Mouse (Mus musculus): Measurements from ENCODE around the gene Sis. TPM values are rescaled to one million over a fixed set of nuclear protein-coding genes. Genes with fewer than 3 reads are reported as not detected.

The Sis gene
- polyA plus RNA-seq, 1 experiment from 2014 or later: 0.72 TPM

DNA sequence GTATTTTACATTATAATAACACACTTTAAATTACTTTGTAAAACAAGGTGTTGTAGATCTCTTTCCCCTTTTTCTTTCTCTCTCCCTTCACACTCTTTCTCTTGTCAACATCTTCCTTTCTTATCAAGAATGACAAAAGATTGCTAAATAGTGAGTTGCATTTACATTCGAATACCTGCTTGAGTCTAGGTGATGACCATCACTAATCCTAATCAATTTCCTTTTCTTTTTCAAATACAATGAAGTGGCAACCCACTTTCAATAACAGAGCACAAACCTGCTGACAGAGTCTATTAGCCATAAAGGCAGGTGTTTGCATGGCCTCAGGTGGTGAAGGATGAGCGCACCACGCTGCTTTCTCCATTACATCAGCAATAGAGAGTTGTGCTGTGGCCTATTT, 108.9 kb downstream of the Sis start:
- Histone ChIP-seq H3K4me1 (ENCODE audit: control insufficient read depth, insufficient read depth, low read length) (no peaks in the 10 kb centered on the region), H3K36me3 (ENCODE audit: control insufficient read depth, insufficient read depth) (no peaks in the 10 kb centered on the region), H3K9ac (ENCODE audit: low read length) (no peak overlapping the region), H3K4me3 (ENCODE audit: low read length) (no peak overlapping the region), H3K27me3 (ENCODE audit: control insufficient read depth, insufficient read depth, low read length) (no peaks in the 10 kb centered on the region), H3K27ac (ENCODE audit: low read length) (no peak overlapping the region), H3K9me3 (replicated peaks; ENCODE audit: control insufficient read depth, low read length) (no peaks in the 10 kb centered on the region), H3K4me2 (ENCODE audit: low read depth, low read length) (no peak overlapping the region)
- ATAC-seq (replicated peaks; ENCODE audit: extremely low read depth, insufficient read depth, low FRiP score): no peak
- 76% methylated on average over 3 of the region's 3 CpGs for WGBS

DNA sequence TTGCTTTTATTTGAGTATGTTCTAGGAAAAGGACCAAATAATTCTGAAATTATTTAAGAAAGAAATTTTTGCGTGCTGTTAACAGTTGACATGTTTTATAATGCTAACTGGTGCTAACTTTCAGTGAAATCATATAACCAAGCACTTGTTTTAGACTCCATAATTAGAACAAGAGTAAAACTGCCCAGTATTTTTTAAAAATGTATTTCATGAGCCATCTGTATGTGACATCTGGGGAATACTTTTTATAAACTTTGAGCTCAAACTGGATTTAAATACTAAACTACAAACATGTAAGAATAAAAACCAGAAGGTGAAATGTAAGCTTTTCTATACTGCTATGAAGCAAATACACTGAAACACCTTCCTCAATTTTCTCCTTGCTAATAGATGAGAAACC, 112.3 kb downstream of the Sis start:
- H3K4me1 ChIP-seq (ENCODE audit: control insufficient read depth, insufficient read depth, low read length): no peaks in the 10 kb centered on the region
- H3K27ac ChIP-seq (ENCODE audit: low read length): no peak overlapping the region
- H3K9ac ChIP-seq (ENCODE audit: low read length): no peak overlapping the region
- no peak for ATAC-seq (replicated peaks; ENCODE audit: extremely low read depth, insufficient read depth, low FRiP score)
- no peak overlapping the region for H3K4me3 ChIP-seq (ENCODE audit: low read length)
- 64% methylated on average over 1 of the region's 1 CpGs for WGBS
- no peaks in the 10 kb centered on the region for H3K9me3 ChIP-seq (replicated peaks; ENCODE audit: control insufficient read depth, low read length)
- H3K36me3 ChIP-seq (ENCODE audit: control insufficient read depth, insufficient read depth): no peaks in the 10 kb centered on the region
- H3K4me2 ChIP-seq (ENCODE audit: low read depth, low read length): no peak overlapping the region
- no peaks in the 10 kb centered on the region for H3K27me3 ChIP-seq (ENCODE audit: control insufficient read depth, insufficient read depth, low read length)

DNA sequence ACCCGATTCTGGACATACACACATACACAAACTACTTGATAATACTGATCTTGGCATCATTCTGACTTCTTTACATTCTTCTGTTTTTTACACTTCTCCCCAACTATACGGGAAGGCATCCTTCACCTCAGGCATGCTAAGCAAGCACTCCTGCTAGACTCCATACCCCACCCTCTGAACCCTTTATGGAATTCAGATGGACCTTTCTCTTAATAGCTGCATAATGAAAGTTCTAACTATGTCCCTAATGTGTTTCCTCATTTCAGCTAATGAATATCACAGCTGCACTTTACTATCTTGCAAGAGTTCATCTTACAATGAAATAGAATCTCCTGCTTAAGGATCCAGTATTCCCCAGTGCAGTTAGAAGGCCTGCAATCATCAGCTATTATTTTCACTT, 127.0 kb downstream of the Sis start:
- 68% methylated on average over 2 of the region's 2 CpGs for WGBS
- H3K9ac ChIP-seq (ENCODE audit: low read length): no peak overlapping the region
- H3K4me2 ChIP-seq (ENCODE audit: low read depth, low read length): no peak overlapping the region
- no peak overlapping the region for H3K27ac ChIP-seq (ENCODE audit: low read length)
- no peak for ATAC-seq (replicated peaks; ENCODE audit: extremely low read depth, insufficient read depth, low FRiP score)
- no peak overlapping the region for H3K4me3 ChIP-seq (ENCODE audit: low read length)
- no peaks in the 10 kb centered on the region for H3K36me3 ChIP-seq (ENCODE audit: control insufficient read depth, insufficient read depth)
- H3K27me3 ChIP-seq (ENCODE audit: control insufficient read depth, insufficient read depth, low read length): no peaks in the 10 kb centered on the region
- no peaks in the 10 kb centered on the region for H3K4me1 ChIP-seq (ENCODE audit: control insufficient read depth, insufficient read depth, low read length)
- H3K9me3 ChIP-seq (replicated peaks; ENCODE audit: control insufficient read depth, low read length): no peaks in the 10 kb centered on the region

Other genes starting within 250 kb of the Sis start
- 0.09 and 0.15 TPM in 2 replicates for gene Slitrk3, start 89.9 kb upstream of the Sis start, polyA plus RNA-seq (2015; fragmentation: Nextera tagmentation; extraction: Ambion mirVana)

All from heart, embryonic 16.5 days (tissue).